9 mouse cellular contexts compared by ENCODE assay signal in the genomic region with DNA sequence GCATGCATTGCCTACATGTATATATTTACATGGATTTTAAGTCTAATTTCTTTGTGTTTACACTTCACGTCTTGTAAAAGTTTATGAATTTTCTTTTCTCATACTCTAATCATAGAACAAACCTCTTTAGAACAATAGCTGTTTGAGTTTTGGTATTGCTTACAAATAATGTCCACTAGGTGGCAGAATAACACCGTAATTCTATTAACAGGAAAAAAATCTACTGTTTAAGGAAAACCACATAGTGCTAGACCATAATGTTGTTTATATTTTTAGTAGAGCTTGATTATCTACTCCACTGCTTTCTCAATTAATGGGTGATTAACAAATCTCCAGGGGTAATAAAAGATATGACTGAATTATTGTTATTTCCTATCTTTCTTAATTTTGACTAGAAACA. TPM values are rescaled to one million over a fixed set of nuclear protein-coding genes. Genes with fewer than 3 reads are reported as not detected.
DNase-seq lines count a peak whose midpoint lies in the region; ATAC-seq and TF ChIP-seq lines count a peak whose summit lies in the region.
"Had no signal": no experiment of that assay in that cellular context is flagged by ENCODE, and none has a peak within 500 bp of the region (broad histone marks: within the 10 kb centered on the region; RNA-seq: fewer than 3 reads in every experiment).

No protein-coding gene starts in this region.

- DNase-seq in ES-E14 (ENCODE audit: low read depth, low spot score): peak; percentile 28
- DNase-seq in embryo, embryonic 11.5 days (ENCODE audit: low read depth, low spot score): peak; percentile 30
- no peak for DNase-seq in left cerebral cortex, adult 18-20 months (ENCODE audit: low spot score in 2 of 2)
- no peak for DNase-seq in kidney, postnatal 4 days
- DNase-seq: kidney, postnatal 10 days had no signal

- no peak overlapping the region for H3K4me3 ChIP-seq in intestine, postnatal 0 days (ENCODE audit: low read depth, low read length)
- no peak overlapping the region for H3K4me3 ChIP-seq in intestine, embryonic 15.5 days (replicated peaks)
- H3K4me3 ChIP-seq in ES-E14 (ENCODE audit: insufficient read depth in 1 of 2, low read depth in 1 of 2, low read length in 2 of 2, poor library complexity in 1 of 2, severe bottlenecking in 1 of 2): no peak overlapping the region
- H3K4me3 ChIP-seq in midbrain, embryonic 13.5 days (replicated peaks): no peak overlapping the region

- H3K9ac ChIP-seq in intestine, postnatal 0 days (ENCODE audit: low read depth, low read length): no peak overlapping the region
- no peak overlapping the region for H3K9ac ChIP-seq in intestine, embryonic 15.5 days
- no peak overlapping the region for H3K9ac ChIP-seq in ES-E14 (ENCODE audit: insufficient read depth, low read depth, low read length, poor library complexity, severe bottlenecking)
- H3K9ac ChIP-seq in midbrain, embryonic 13.5 days (replicated peaks): no peak overlapping the region

- H3K27me3 ChIP-seq in intestine, postnatal 0 days (replicated peaks; ENCODE audit: control insufficient read depth, insufficient read depth, low read length): no peaks in the 10 kb centered on the region
- no peaks in the 10 kb centered on the region for H3K27me3 ChIP-seq in intestine, embryonic 15.5 days (replicated peaks)
- H3K27me3 ChIP-seq in midbrain, embryonic 13.5 days: no peaks in the 10 kb centered on the region

- no peaks in the 10 kb centered on the region for H3K36me3 ChIP-seq in intestine, postnatal 0 days (ENCODE audit: control insufficient read depth, insufficient read depth)
- no peaks in the 10 kb centered on the region for H3K36me3 ChIP-seq in intestine, embryonic 15.5 days
- no peaks in the 10 kb centered on the region for H3K36me3 ChIP-seq in ES-E14 (ENCODE audit: control insufficient read depth, insufficient read depth, low read length, poor library complexity, severe bottlenecking)
- H3K36me3 ChIP-seq in midbrain, embryonic 13.5 days: no peaks in the 10 kb centered on the region

- ATAC-seq in intestine, postnatal 0 days: no peak
- no peak for ATAC-seq in intestine, embryonic 15.5 days
- ATAC-seq in midbrain, embryonic 13.5 days: peak; percentile 60
- ATAC-seq in megakaryocyte-erythroid progenitor cell, adult 5-6 weeks (replicated peaks; ENCODE audit: low FRiP score, low TSS enrichment, poor library complexity, severe bottlenecking): no peak

- no peaks in the 10 kb centered on the region for H3K9me3 ChIP-seq in intestine, postnatal 0 days (ENCODE audit: control insufficient read depth)
- H3K9me3 ChIP-seq in intestine, embryonic 15.5 days: no peaks in the 10 kb centered on the region
- H3K9me3 ChIP-seq in ES-E14 (ENCODE audit: control insufficient read depth, insufficient read depth, low read depth, low read length): no peaks in the 10 kb centered on the region
- H3K9me3 ChIP-seq in midbrain, embryonic 13.5 days: no peaks in the 10 kb centered on the region

- TF ChIP-seq CTCF in intestine, postnatal 0 days (IDR thresholded peaks at IDR 0.05; ENCODE audit: low read depth): peak; percentile 67

- WGBS in intestine, postnatal 0 days: 0% methylated on average over 2 of the region's 2 CpGs
- 1% methylated on average over 2 of the region's 2 CpGs for WGBS in intestine, embryonic 15.5 days
- 3% methylated on average over 2 of the region's 2 CpGs for WGBS in midbrain, embryonic 13.5 days

- no peak overlapping the region for H3K27ac ChIP-seq in intestine, postnatal 0 days (ENCODE audit: low read depth, low read length)
- no peak overlapping the region for H3K27ac ChIP-seq in intestine, embryonic 15.5 days
- H3K27ac ChIP-seq in ES-E14 (ENCODE audit: insufficient read depth, low read depth, low read length, poor library complexity, severe bottlenecking): no peak overlapping the region
- no peak overlapping the region for H3K27ac ChIP-seq in midbrain, embryonic 13.5 days

- no peaks in the 10 kb centered on the region for H3K4me1 ChIP-seq in intestine, postnatal 0 days (replicated peaks; ENCODE audit: control insufficient read depth, insufficient read depth, low read length)
- H3K4me1 ChIP-seq in intestine, embryonic 15.5 days (replicated peaks): no peaks in the 10 kb centered on the region
- no peaks in the 10 kb centered on the region for H3K4me1 ChIP-seq in ES-E14 (ENCODE audit: control insufficient read depth in 2 of 2, insufficient read depth in 2 of 2, low read length in 2 of 2, poor library complexity in 1 of 2)
- H3K4me1 ChIP-seq in midbrain, embryonic 13.5 days (replicated peaks): no peaks in the 10 kb centered on the region

- in situ Hi-C loops in ES-E14 (cut with MboI; ENCODE audit: low sequenced_read_pairs in 2 of 2, unreplicated experiment in 2 of 2): loop anchor here in 1 of 2 experiments (25.0 kb wide), 1 partner anchor 1181 kb away; the partner anchor contains the start of gene Olfr1243

- no peak overlapping the region for H3K4me2 ChIP-seq in intestine, postnatal 0 days (replicated peaks; ENCODE audit: low read depth)
- no peak overlapping the region for H3K4me2 ChIP-seq in intestine, embryonic 15.5 days (replicated peaks)
- H3K4me2 ChIP-seq in midbrain, embryonic 13.5 days (replicated peaks): no peak overlapping the region

TF ChIP-seq in ES-E14, 5 proteins besides CTCF, POLR2A, EP300 and RAD21:
- TF ChIP-seq ZC3H11A (IDR thresholded peaks at IDR 0.05; ENCODE audit: borderline replicate concordance, low read depth, low read length) (peak; percentile 74), ZNF384 (IDR thresholded peaks at IDR 0.05; ENCODE audit: low read depth, low read length) (no peak)

RNA-seq across cellular contexts. Expression of gene Olfr1177-ps, which starts 10.0 kb away (rescaled TPM):
- polyA plus RNA-seq in intestine, postnatal 0 days (2015; fragmentation: Nextera tagmentation; extraction: Ambion mirVana): not detected in 2 replicates
- not detected in 2 replicates for polyA plus RNA-seq in intestine, embryonic 15.5 days (2015; fragmentation: Nextera tagmentation; extraction: Ambion mirVana)
- not detected in 2 replicates for total RNA-seq in ES-E14 (2012; rRNA removed)
- not detected in 2 replicates for polyA plus RNA-seq in midbrain, embryonic 13.5 days (2015; fragmentation: Nextera tagmentation; extraction: Ambion mirVana)
- total RNA-seq in megakaryocyte-erythroid progenitor cell, adult 5-6 weeks (2014; fragmentation: Nextera tagmentation): not detected in 2 replicates
- total RNA-seq in megakaryocyte-erythroid progenitor cell, adult 5-6 weeks (2017): not detected in 2 replicates
- not detected for total RNA-seq in left cerebral cortex, adult 18-20 months (2021)

RNA-seq across cellular contexts. Expression of gene Olfr1176, which starts 19.8 kb away (rescaled TPM):
- not detected in 2 replicates for polyA plus RNA-seq in intestine, postnatal 0 days (2015; fragmentation: Nextera tagmentation; extraction: Ambion mirVana)
- polyA plus RNA-seq in intestine, embryonic 15.5 days (2015; fragmentation: Nextera tagmentation; extraction: Ambion mirVana): not detected in 2 replicates
- not detected in 2 replicates for total RNA-seq in ES-E14 (2012; rRNA removed)
- not detected in 2 replicates for polyA plus RNA-seq in midbrain, embryonic 13.5 days (2015; fragmentation: Nextera tagmentation; extraction: Ambion mirVana)
- not detected in 2 replicates for total RNA-seq in megakaryocyte-erythroid progenitor cell, adult 5-6 weeks (2014; fragmentation: Nextera tagmentation)
- total RNA-seq in megakaryocyte-erythroid progenitor cell, adult 5-6 weeks (2017): not detected in 2 replicates
- total RNA-seq in left cerebral cortex, adult 18-20 months (2021): not detected

RNA-seq across cellular contexts. Expression of gene Olfr1175-ps, which starts 29.3 kb away (rescaled TPM):
- polyA plus RNA-seq in intestine, postnatal 0 days (2015; fragmentation: Nextera tagmentation; extraction: Ambion mirVana): not detected in 2 replicates
- polyA plus RNA-seq in intestine, embryonic 15.5 days (2015; fragmentation: Nextera tagmentation; extraction: Ambion mirVana): not detected in 2 replicates
- not detected in 2 replicates for total RNA-seq in ES-E14 (2012; rRNA removed)
- not detected in 2 replicates for polyA plus RNA-seq in midbrain, embryonic 13.5 days (2015; fragmentation: Nextera tagmentation; extraction: Ambion mirVana)
- not detected in 2 replicates for total RNA-seq in megakaryocyte-erythroid progenitor cell, adult 5-6 weeks (2014; fragmentation: Nextera tagmentation)
- not detected in 2 replicates for total RNA-seq in megakaryocyte-erythroid progenitor cell, adult 5-6 weeks (2017)
- total RNA-seq in left cerebral cortex, adult 18-20 months (2021): not detected

RNA-seq across cellular contexts. Expression of gene Olfr1178, which starts 30.6 kb away (rescaled TPM):
- polyA plus RNA-seq in intestine, postnatal 0 days (2015; fragmentation: Nextera tagmentation; extraction: Ambion mirVana): not detected in 2 replicates
- not detected in 2 replicates for polyA plus RNA-seq in intestine, embryonic 15.5 days (2015; fragmentation: Nextera tagmentation; extraction: Ambion mirVana)
- total RNA-seq in ES-E14 (2012; rRNA removed): not detected in 2 replicates
- not detected in 2 replicates for polyA plus RNA-seq in midbrain, embryonic 13.5 days (2015; fragmentation: Nextera tagmentation; extraction: Ambion mirVana)
- total RNA-seq in megakaryocyte-erythroid progenitor cell, adult 5-6 weeks (2014; fragmentation: Nextera tagmentation): not detected in 2 replicates
- total RNA-seq in megakaryocyte-erythroid progenitor cell, adult 5-6 weeks (2017): not detected in 2 replicates
- total RNA-seq in left cerebral cortex, adult 18-20 months (2021): not detected

RNA-seq across cellular contexts. Expression of gene Olfr1174-ps, which starts 41.4 kb away (rescaled TPM):
- not detected in 2 replicates for polyA plus RNA-seq in intestine, postnatal 0 days (2015; fragmentation: Nextera tagmentation; extraction: Ambion mirVana)
- not detected in 2 replicates for polyA plus RNA-seq in intestine, embryonic 15.5 days (2015; fragmentation: Nextera tagmentation; extraction: Ambion mirVana)
- total RNA-seq in ES-E14 (2012; rRNA removed): not detected in 2 replicates
- polyA plus RNA-seq in midbrain, embryonic 13.5 days (2015; fragmentation: Nextera tagmentation; extraction: Ambion mirVana): not detected in 2 replicates
- not detected in 2 replicates for total RNA-seq in megakaryocyte-erythroid progenitor cell, adult 5-6 weeks (2014; fragmentation: Nextera tagmentation)
- not detected in 2 replicates for total RNA-seq in megakaryocyte-erythroid progenitor cell, adult 5-6 weeks (2017)
- total RNA-seq in left cerebral cortex, adult 18-20 months (2021): not detected

Comparison
In these comparisons a context has a peak if more than half of its experiments do, and no peak if none do; other contexts are left out.
1. DNase-seq: peak in ES-E14 (single experiment) and embryo, embryonic 11.5 days (single experiment); none in left cerebral cortex, adult 18-20 months (0 of 2) and kidney, postnatal 4 days (0 of 2).